Mouse (Mus musculus) layer of hippocampus, postnatal 36 days (tissue): ENCODE data around the gene Abcf1. TPM values are rescaled to one million over a fixed set of nuclear protein-coding genes. Genes with fewer than 3 reads are reported as not detected.

Experiments used
- DNase-seq, 2 experiments: peaks; one replicate each; pipeline ENCODE4 v3.0.0; 2022
- microRNA-seq, 2 experiments: library from miRNA; unstranded; fragments of <30 nt; microRNA quantifications; one replicate each; pipeline ENCODE4 v1.2.0; 2021
- total RNA-seq, 2 experiments: library from RNA; stranded (reverse); gene quantifications; 2 replicates each; pipeline ENCODE4 v1.2.3; 2021

The Abcf1 gene
- total RNA-seq, 2 experiments from 2014 or later: 70.0 to 71.3 TPM

- peak in 1 of 2 experiments; percentile 40 for DNase-seq
Measured at GRCm38 (mm10) chr17:35918276-35919059, 51.1 kb downstream of the Abcf1 start.

GRCm38 (mm10) chr17:35917463-35918251 lies 51.9 kb downstream of the Abcf1 start:
- DNase-seq: peak in 1 of 2 experiments; percentile 49

GRCm38 (mm10) chr17:35917143-35917462 lies 52.5 kb downstream of the Abcf1 start:
- DNase-seq: peak in 1 of 2 experiments; percentile 31

- peak; percentile 99 for DNase-seq
Measured at GRCm38 (mm10) chr17:35916297-35917142, 53.0 kb downstream of the Abcf1 start, which contains the start of the genes Mrps18b and Ppp1r10. Gene Mrps18b (minus strand): TSS chr17:35916389. Gene Ppp1r10 (plus strand): TSS chr17:35916434.

DNA sequence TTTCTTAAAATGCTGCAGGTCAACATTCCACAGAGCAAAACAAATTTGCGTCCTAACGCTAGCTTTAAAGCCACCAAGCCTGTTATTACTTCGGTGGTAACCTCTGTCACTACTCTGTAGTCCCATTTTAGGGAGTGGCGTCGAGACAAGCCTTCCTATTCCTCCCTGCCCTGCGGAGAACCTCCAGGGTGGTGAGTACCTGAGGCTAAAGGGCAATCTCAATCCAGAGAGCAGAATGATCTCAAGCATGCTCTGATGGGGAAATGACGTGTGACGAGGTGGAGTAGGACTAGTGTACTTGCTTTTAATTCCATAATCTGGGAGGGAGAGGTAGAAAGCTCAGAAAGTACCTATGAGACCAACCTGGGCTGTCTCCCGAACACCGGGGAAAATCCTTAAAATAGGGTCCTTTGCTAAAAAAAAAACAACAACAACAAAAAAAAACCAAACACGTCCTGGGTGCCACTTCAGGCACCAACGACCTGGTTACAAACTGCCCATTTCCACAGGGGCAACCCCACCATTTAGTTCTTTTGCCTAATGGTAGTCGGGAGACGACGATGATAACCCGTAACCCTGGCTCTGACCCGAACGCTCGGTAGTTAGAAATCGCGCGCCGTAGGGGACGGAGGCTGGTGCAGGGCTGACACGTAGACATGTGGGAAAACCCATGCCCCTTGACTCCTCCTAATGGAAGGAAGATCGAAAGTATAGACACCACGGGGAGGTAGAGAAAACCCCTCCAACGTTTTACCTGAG lies 53.8 kb downstream of the Abcf1 start:
- no peak for DNase-seq

DNA sequence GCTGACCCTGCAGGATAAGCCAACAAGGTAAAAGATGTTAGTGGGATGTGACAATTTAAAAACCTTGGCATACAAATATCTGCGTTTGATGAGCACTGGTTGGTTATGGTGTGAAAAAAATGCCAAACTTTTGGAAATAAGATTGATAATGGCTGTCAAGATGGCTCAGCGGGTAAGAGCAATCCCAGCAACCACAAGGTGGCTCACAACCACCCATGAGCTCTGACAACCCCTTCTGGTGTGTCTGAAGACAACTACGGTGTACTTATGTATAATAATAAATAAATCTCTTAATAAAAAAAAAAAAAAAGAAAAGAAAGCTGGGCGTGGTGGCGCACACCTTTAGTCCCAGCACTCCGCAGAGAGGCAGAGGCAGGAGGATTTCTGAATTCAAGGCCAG lies 54.6 kb downstream of the Abcf1 start:
- no peak for DNase-seq

DNA sequence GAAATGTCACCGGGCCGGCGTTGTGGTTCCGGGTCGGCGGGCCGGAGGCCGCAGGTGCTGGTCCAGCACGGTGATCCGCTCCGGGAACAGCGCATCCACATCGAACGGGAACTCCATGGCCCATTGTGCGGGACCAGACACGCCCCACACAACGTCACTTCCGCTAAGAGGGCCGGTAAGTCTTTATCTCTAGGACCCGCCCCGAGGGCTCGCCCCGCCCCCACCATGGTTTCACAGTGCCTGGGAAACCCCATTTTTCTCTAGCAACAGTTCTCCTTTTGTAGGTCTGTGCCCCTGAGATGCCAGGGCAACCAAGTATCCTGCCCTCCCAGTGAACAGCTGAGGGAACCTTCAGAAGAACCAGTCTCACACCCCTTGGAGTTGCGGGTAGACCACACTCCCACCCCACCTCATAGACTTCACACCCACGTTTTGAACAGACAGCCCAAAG lies 59.6 kb downstream of the Abcf1 start, which contains the start of gene Atat1:
Gene Atat1, minus strand, starts transcription at position 157 of the 451 bp plus-strand sequence.
- peak; percentile 88 to 90 for DNase-seq

DNA sequence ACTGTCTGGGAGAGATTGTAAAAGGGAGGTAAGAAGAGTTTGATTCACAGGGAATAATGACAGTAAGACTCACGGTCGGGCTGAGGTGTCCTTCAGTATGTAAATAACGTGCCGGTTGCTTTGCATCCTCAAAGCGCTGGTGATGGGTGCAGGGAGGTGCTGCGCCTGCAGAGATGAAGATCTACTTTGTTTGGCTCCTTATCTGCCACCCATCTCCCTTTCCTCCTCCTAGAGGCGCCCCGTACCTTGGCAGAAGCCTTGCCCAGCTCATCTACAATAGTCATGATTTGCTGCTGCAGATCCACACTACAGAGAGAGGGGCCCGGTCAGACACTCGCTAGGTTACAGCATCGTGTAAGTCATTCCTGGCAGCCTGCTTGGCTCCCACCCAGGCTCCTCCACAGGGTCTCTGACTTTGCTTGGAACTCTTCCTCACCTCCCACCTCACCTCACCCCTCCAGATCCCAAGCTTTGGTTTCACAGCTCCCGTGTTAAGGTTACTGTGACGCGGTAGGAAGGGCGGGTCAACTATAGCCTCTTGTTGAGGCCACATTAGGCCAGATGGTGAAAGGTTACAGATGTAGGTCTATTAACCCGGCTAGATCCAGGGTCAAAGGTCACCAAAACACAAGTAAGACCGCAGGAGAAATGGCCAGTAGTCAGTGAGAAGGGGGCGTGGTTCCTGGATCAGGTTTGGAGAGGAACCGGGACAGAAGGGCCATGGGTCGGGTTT lies 60.2 kb downstream of the Abcf1 start:
- no peak for DNase-seq

- DNase-seq: no peak
Measured at GRCm38 (mm10) chr17:35907609-35908008, 62.0 kb downstream of the Abcf1 start.

Small RNA genes lying within 50 kb of the gene (microRNA-seq; reads per million reads assigned to microRNA genes)
- gene Mir1894 (0 to 0.30 reads per million in 2 experiments), gene Mir877 (247 to 325 reads per million in 2 experiments)

Other genes with a start within 250 kb of the Abcf1 start
- gene Ier3, start 148.1 kb downstream of the Abcf1 start, total RNA-seq: 1 to 10 TPM; 4.2 to 6.5 TPM
- 100 to 1,000 TPM; 124 to 132 TPM for gene Flot1, start 146.5 kb downstream of the Abcf1 start, total RNA-seq
- gene Tubb5, start 131.5 kb downstream of the Abcf1 start, total RNA-seq: 100 to 1,000 TPM; 360 to 381 TPM
- 10 to 100 TPM; 13.1 to 19.5 TPM for gene Mdc1, start 128.2 kb downstream of the Abcf1 start, total RNA-seq
- gene Nrm, start 108.4 kb downstream of the Abcf1 start, total RNA-seq: 1 to 10 TPM; 1.5 to 2.2 TPM
- 1 to 10 TPM; 7.4 to 9.5 TPM for gene Ppp1r18, start 104.2 kb downstream of the Abcf1 start, total RNA-seq
- gene Dhx16, start 89.9 kb downstream of the Abcf1 start, total RNA-seq: 10 to 100 TPM; 32.0 to 37.4 TPM
- 10 to 100 TPM; 56.3 to 57.9 TPM for gene 2310061I04Rik, start 72.3 kb downstream of the Abcf1 start, total RNA-seq
- gene Atat1, start 59.7 kb downstream of the Abcf1 start, total RNA-seq: 10 to 100 TPM; 60.6 to 61.7 TPM
- 10 to 100 TPM; 37.0 to 39.3 TPM for gene Mrps18b, start 53.4 kb downstream of the Abcf1 start, total RNA-seq
- gene Ppp1r10, start 53.3 kb downstream of the Abcf1 start, total RNA-seq: 10 to 100 TPM; 78.6 to 82.8 TPM
- 100 to 1,000 TPM; 139 to 143 TPM for gene Gnl1, start 10.1 kb upstream of the Abcf1 start, total RNA-seq
- gene Prr3, start 10.5 kb upstream of the Abcf1 start, total RNA-seq: 10 to 100 TPM; 47.7 to 53.8 TPM
- gene H2-T24, start 50.8 kb upstream of the Abcf1 start, total RNA-seq: 1 to 10 TPM; 2.5 to 2.8 TPM
- gene H2-T23, start 63.1 kb upstream of the Abcf1 start, total RNA-seq: 1 to 10 TPM; 4.7 to 5.0 TPM
- 10 to 100 TPM in 1 of 2 experiments, 1 to 10 TPM in 1; 9.0 to 11.0 TPM for gene H2-T22, start 73.0 kb upstream of the Abcf1 start, total RNA-seq
- under 1 TPM in 1 of 2 experiments, not detected in 1; 0.22 TPM for gene Gm6034, start 73.2 kb upstream of the Abcf1 start, total RNA-seq
- gene Gm11127, start 88.6 kb upstream of the Abcf1 start, total RNA-seq: 1 to 10 TPM; 1.2 to 1.9 TPM
- gene Gm19684, start 151.9 kb upstream of the Abcf1 start, total RNA-seq: under 1 TPM in 1 of 2 experiments, not detected in 1; 0.23 TPM
- gene Gm7030, start 159.7 kb upstream of the Abcf1 start, total RNA-seq: not detected
- gene Gm8909, start 198.8 kb upstream of the Abcf1 start, total RNA-seq: not detected
- not detected for gene H2-T3, start 220.5 kb upstream of the Abcf1 start, total RNA-seq